Mouse (Mus musculus): ENCODE data around the gene Hadh. TPM values are rescaled to one million over a fixed set of nuclear protein-coding genes. Genes with fewer than 3 reads are reported as not detected.

Gene Hadh
- total and polyA plus RNA-seq, 3 experiments, result 288 to 509 (median 456) TPM

- DNase-seq, result peak; percentile 82
Measured at GRCm38 (mm10) chr3:131271157-131271556, 744 bp downstream of the Hadh start.

- DNase-seq, result no peak
Measured at GRCm38 (mm10) chr3:131270381-131270780, 1.5 kb downstream of the Hadh start.

- no peak for DNase-seq
Measured at GRCm38 (mm10) chr3:131266366-131267050, 5.4 kb downstream of the Hadh start.

- no peak for DNase-seq
Measured at GRCm38 (mm10) chr3:131265516-131265915, 6.4 kb downstream of the Hadh start.

GRCm38 (mm10) chr3:131263766-131264486, 8.0 kb downstream of the Hadh start:
- no peak for DNase-seq

GRCm38 (mm10) chr3:131260418-131260817, 11.5 kb downstream of the Hadh start:
- no peak for DNase-seq

GRCm38 (mm10) chr3:131259392-131259965, 12.4 kb downstream of the Hadh start:
- peak; percentile 34 for DNase-seq

- DNase-seq, result no peak
Measured at GRCm38 (mm10) chr3:131258921-131259320, 13.0 kb downstream of the Hadh start.

- DNase-seq, result peak; percentile 43
Measured at GRCm38 (mm10) chr3:131255399-131255981, 16.4 kb downstream of the Hadh start.

GRCm38 (mm10) chr3:131254991-131255390, 16.9 kb downstream of the Hadh start:
- no peak for DNase-seq

- no peak for DNase-seq
Measured at GRCm38 (mm10) chr3:131251601-131252000, 20.3 kb downstream of the Hadh start.

- peak; percentile 51 for DNase-seq
Measured at GRCm38 (mm10) chr3:131250978-131251377, 20.9 kb downstream of the Hadh start.

GRCm38 (mm10) chr3:131250283-131250682, 21.6 kb downstream of the Hadh start:
- no peak for DNase-seq

- DNase-seq, result no peak
Measured at GRCm38 (mm10) chr3:131248444-131248843, 23.5 kb downstream of the Hadh start.

- DNase-seq, result no peak
Measured at GRCm38 (mm10) chr3:131247851-131248250, 24.1 kb downstream of the Hadh start.

GRCm38 (mm10) chr3:131247447-131247846, 24.5 kb downstream of the Hadh start:
- DNase-seq, result no peak

GRCm38 (mm10) chr3:131246579-131247046, 25.3 kb downstream of the Hadh start:
- DNase-seq, result peak; percentile 62

- DNase-seq, result peak; percentile 76
Measured at GRCm38 (mm10) chr3:131245766-131246578, 25.9 kb downstream of the Hadh start.

- peak; percentile 75 for DNase-seq
Measured at GRCm38 (mm10) chr3:131237785-131238633, 33.9 kb downstream of the Hadh start.

- no peak for DNase-seq
Measured at GRCm38 (mm10) chr3:131237061-131237460, 34.8 kb downstream of the Hadh start.

- DNase-seq, result no peak
Measured at GRCm38 (mm10) chr3:131228083-131228482, 43.8 kb downstream of the Hadh start.

All from adrenal gland, adult 2 months (tissue).